Mouse (Mus musculus) heart, embryonic 11.5 days (tissue): ENCODE results near the gene Mta2. TPM values are rescaled to one million over a fixed set of nuclear protein-coding genes. Genes with fewer than 3 reads are reported as not detected.

Source experiments
- ATAC-seq: fragments of 200-750 bp; cut with Nextera tagmentation; replicated peaks from 2 replicates; pipeline ENCODE4 v1.8.0; 2017; ENCODE audit warnings: moderate library complexity; ENCODE audit not compliant: insufficient number of reproducible peaks, low FRiP score, low TSS enrichment
- H3K27ac ChIP-seq: fragments of 300-500 bp; sonication (generic); 2 replicates; pipeline ENCODE4 v1.5.1; 2014; ENCODE audit warnings: mild to moderate bottlenecking, low read depth, low read length
- H3K27me3 ChIP-seq: fragments of 300-500 bp; sonication (generic); 2 replicates; pipeline ENCODE4 v1.6.1; 2014; ENCODE audit warnings: mild to moderate bottlenecking, low read length, mixed read lengths; ENCODE audit not compliant: control insufficient read depth, insufficient read depth
- H3K36me3 ChIP-seq: fragments of 300-500 bp; sonication (generic); 2 replicates; pipeline ENCODE4 v1.6.1; 2014; ENCODE audit warnings: mild to moderate bottlenecking, low read length, moderate library complexity, mixed read lengths; ENCODE audit not compliant: control insufficient read depth, insufficient read depth
- H3K4me1 ChIP-seq: fragments of 300-500 bp; sonication (generic); 2 replicates; pipeline ENCODE4 v1.6.1; 2014; ENCODE audit warnings: low read length; ENCODE audit not compliant: control insufficient read depth, insufficient read depth
- H3K4me2 ChIP-seq: fragments of 300-500 bp; sonication (generic); 2 replicates; pipeline ENCODE4 v1.6.1; 2014; ENCODE audit warnings: mild to moderate bottlenecking, moderate library complexity
- H3K4me3 ChIP-seq: fragments of 300-500 bp; sonication (generic); 2 replicates; pipeline ENCODE4 v1.5.1; 2014; ENCODE audit warnings: low read depth, low read length
- H3K9ac ChIP-seq: fragments of 300-500 bp; sonication (generic); 2 replicates; pipeline ENCODE4 v1.6.1; 2014; ENCODE audit warnings: mild to moderate bottlenecking, low read depth, low read length, moderate library complexity
- H3K9me3 ChIP-seq: fragments of 300-500 bp; sonication (generic); replicated peaks from 2 replicates; pipeline ENCODE4 v1.6.1; 2016; ENCODE audit warnings: low read length; ENCODE audit not compliant: control insufficient read depth
- WGBS: fragments of 180-500 bp; shearing (Covaris S2); extraction: QIAGEN DNeasy Blood & Tissue Kit; methylation state at CpG from one replicate; pipeline ENCODE4 v1.1.7; 2014; ENCODE audit not compliant: insufficient replicate concordance; 5-methylcytosine and 5-hydroxymethylcytosine counted together
- polyA plus RNA-seq: library from polyadenylated mRNA; unstranded; fragments of >200 nt; fragmentation: Nextera tagmentation; extraction: Ambion mirVana; gene quantifications from 2 replicates; pipeline ENCODE4 v1.2.1, GENCODE M21; 2014

Gene Mta2
- polyA plus RNA-seq, 1 experiment from 2014 or later = 30.0 TPM

GRCm38 (mm10) chr19:8940526-8941133 is 1.0 kb upstream of the Mta2 start:
- ATAC-seq = no peak
- H3K9ac ChIP-seq = peak overlapping the region; percentile 99

GRCm38 (mm10) chr19:8941136-8941514 is 550 bp upstream of the Mta2 start:
- ATAC-seq = 0 out of 2 replicates have a peak, but pooled peaks have one; percentile 15
- peak overlapping the region; percentile 99 for H3K9ac ChIP-seq
- peaks cover 13% of the 10 kb centered on the region; the same call in 1 of the 2 replicates for H3K36me3 ChIP-seq
- WGBS = 36% methylated on average over 10 of the region's 10 CpGs
- H3K4me1 ChIP-seq = peaks cover 19% of the 10 kb centered on the region
- no peaks in the 10 kb centered on the region for H3K9me3 ChIP-seq
- H3K4me3 ChIP-seq = peak overlapping the region; percentile 95
- H3K27ac ChIP-seq = peak overlapping the region; percentile 6; the same call in 1 of the 2 replicates
- peak overlapping the region; percentile 83 for H3K4me2 ChIP-seq
- no peaks in the 10 kb centered on the region for H3K27me3 ChIP-seq

More at GRCm38 (mm10) chr19:8940526-8941133, 1.0 kb upstream of the Mta2 start:
- Histone ChIP-seq H3K4me3 (no peak overlapping the region), H3K27me3 (no peaks in the 10 kb centered on the region), H3K36me3 (peaks cover 9% of the 10 kb centered on the region; the same call in 1 of the 2 replicates), H3K27ac (peak overlapping the region; percentile 6; the same call in 1 of the 2 replicates), H3K4me1 (peaks cover 19% of the 10 kb centered on the region), H3K9me3 (no peaks in the 10 kb centered on the region), H3K4me2 (peak overlapping the region; percentile 83)
- WGBS = 83% methylated on average over 15 of the region's 15 CpGs

DNA sequence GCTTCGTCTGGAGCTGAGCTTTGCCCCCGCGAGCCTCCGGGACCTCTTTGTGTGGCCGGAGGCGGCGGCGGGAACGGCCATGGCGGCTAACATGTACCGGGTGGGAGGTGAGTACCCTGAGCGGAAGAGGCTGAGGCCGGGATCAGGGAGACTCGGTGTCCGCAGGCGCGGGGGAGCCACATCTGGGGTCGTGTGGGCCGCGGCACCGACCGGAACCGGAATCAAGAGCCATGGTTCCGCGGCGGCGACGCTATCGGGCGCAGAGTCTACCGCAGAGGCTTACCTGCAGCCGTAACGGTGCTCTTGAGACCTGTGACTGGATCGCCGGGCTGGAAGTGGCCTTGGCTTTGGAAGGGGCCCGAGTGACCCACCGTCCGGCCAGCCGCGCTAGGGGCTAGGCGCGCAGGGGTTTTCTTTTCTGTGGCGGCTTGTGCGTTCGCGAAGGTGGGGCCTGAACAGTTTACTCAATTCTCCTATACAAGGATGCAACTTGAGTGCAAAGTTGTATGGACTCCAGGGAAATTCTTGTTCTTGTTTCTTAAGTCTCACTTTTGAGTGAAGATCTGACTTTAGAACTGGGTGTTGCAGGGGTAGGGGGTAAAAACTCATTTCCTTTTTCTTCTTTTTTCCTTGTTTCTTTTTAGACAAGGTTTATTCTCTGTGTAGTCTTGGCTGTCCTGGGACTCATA is 745 bp downstream of the Mta2 start:
- Histone ChIP-seq H3K4me2 (peak overlapping the region; percentile 83), H3K27ac (peak overlapping the region; percentile 96), H3K4me1 (peaks cover 19% of the 10 kb centered on the region), H3K9ac (peak overlapping the region; percentile 99), H3K4me3 (peak overlapping the region; percentile 95), H3K27me3 (no peaks in the 10 kb centered on the region), H3K9me3 (no peaks in the 10 kb centered on the region), H3K36me3 (peaks cover 16% of the 10 kb centered on the region)
- peak; percentile 50 for ATAC-seq
- under 1% methylated on average over 46 of the region's 46 CpGs for WGBS

- Histone ChIP-seq H3K4me1 (peaks cover 19% of the 10 kb centered on the region), H3K9ac (peak overlapping the region; percentile 99), H3K9me3 (no peaks in the 10 kb centered on the region), H3K27ac (0 out of 2 replicates have a peak overlapping the region, but pooled peaks have one; percentile 96), H3K27me3 (no peaks in the 10 kb centered on the region), H3K4me3 (peak overlapping the region; percentile 95), H3K4me2 (peak overlapping the region; percentile 83), H3K36me3 (peaks cover 20% of the 10 kb centered on the region)
- WGBS = 59% methylated on average over 2 of the region's 2 CpGs
- ATAC-seq = no peak
Observed at GRCm38 (mm10) chr19:8943047-8943446, 1.4 kb downstream of the Mta2 start.

- H3K4me3 ChIP-seq = peak overlapping the region; percentile 15
- H3K4me2 ChIP-seq = peak overlapping the region; percentile 83
- peaks cover 19% of the 10 kb centered on the region for H3K4me1 ChIP-seq
- no peaks in the 10 kb centered on the region for H3K9me3 ChIP-seq
- 42% methylated on average over 5 of the region's 5 CpGs for WGBS
- H3K36me3 ChIP-seq = peaks cover 25% of the 10 kb centered on the region
- H3K27me3 ChIP-seq = no peaks in the 10 kb centered on the region
- H3K27ac ChIP-seq = no peak overlapping the region
- H3K9ac ChIP-seq = 0 out of 2 replicates have a peak overlapping the region, but pooled peaks have one; percentile 36
- ATAC-seq = no peak
Observed at GRCm38 (mm10) chr19:8944062-8944461, 2.4 kb downstream of the Mta2 start.

GRCm38 (mm10) chr19:8944750-8945149 is 3.1 kb downstream of the Mta2 start:
- WGBS = 40% methylated on average over 5 of the region's 5 CpGs
- Histone ChIP-seq H3K4me3 (peak overlapping the region; percentile 12; the same call in 1 of the 2 replicates), H3K4me2 (peak overlapping the region; percentile 83), H3K27ac (no peak overlapping the region), H3K36me3 (peaks cover 28% of the 10 kb centered on the region), H3K27me3 (no peaks in the 10 kb centered on the region), H3K9me3 (no peaks in the 10 kb centered on the region), H3K9ac (no peak overlapping the region), H3K4me1 (peaks cover 19% of the 10 kb centered on the region)
- ATAC-seq = no peak

GRCm38 (mm10) chr19:8945251-8945650 is 3.6 kb downstream of the Mta2 start:
- Histone ChIP-seq H3K4me2 (peak overlapping the region; percentile 83), H3K36me3 (peaks cover 30% of the 10 kb centered on the region), H3K9ac (no peak overlapping the region), H3K4me1 (peaks cover 19% of the 10 kb centered on the region), H3K27me3 (no peaks in the 10 kb centered on the region), H3K4me3 (peak overlapping the region; percentile 12; the same call in 1 of the 2 replicates), H3K27ac (no peak overlapping the region), H3K9me3 (no peaks in the 10 kb centered on the region)
- ATAC-seq = no peak
- WGBS = 84% methylated on average over 6 of the region's 6 CpGs

DNA sequence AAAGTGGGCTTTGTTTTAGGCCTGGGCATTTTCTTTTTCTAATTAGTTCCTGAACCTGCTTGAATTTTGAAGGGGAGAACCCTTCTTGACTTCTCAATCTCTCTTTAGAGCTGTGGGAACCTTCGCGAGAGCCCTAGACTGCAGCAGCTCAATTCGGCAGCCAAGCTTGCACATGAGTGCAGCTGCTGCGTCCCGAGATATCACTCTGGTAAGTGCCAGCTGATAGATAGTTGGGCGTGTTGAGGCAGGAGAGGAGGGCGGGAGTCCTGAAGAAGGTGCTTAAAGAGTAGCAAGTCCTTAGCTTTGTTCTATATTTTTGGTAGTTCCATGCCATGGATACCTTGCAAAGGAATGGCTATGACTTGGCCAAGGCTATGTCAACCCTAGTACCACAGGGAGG is 5.3 kb downstream of the Mta2 start:
- Histone ChIP-seq H3K4me3 (no peak overlapping the region), H3K27ac (no peak overlapping the region), H3K4me1 (peaks cover 12% of the 10 kb centered on the region), H3K9me3 (no peaks in the 10 kb centered on the region), H3K27me3 (no peaks in the 10 kb centered on the region), H3K36me3 (peaks cover 40% of the 10 kb centered on the region), H3K9ac (no peak overlapping the region), H3K4me2 (no peak overlapping the region)
- ATAC-seq = no peak
- WGBS = 85% methylated on average over 7 of the region's 7 CpGs
